Mouse (Mus musculus) cerebellum, adult 2 months (tissue): ENCODE results near the gene Stac. TPM values are rescaled to one million over a fixed set of nuclear protein-coding genes. Genes with fewer than 3 reads are reported as not detected.

ENCODE experiments used
- DNase-seq, 2 experiments: peaks; one replicate each; pipeline ENCODE4 v3.0.0; 2021
- H3K27ac ChIP-seq: fragments of 200-500 bp; 2 replicates; pipeline ENCODE4 v1.5.1; 2012; ENCODE audit warnings: low read length, control low read depth, inconsistent platforms; ENCODE audit not compliant: insufficient read depth
- H3K27me3 ChIP-seq: fragments of 200-500 bp; 2 replicates; pipeline ENCODE4 v1.6.1; 2012; ENCODE audit warnings: inconsistent platforms, mild to moderate bottlenecking, low read length, moderate library complexity; ENCODE audit not compliant: control insufficient read depth, insufficient read depth
- H3K4me1 ChIP-seq: fragments of 200-500 bp; 2 replicates; pipeline ENCODE4 v1.6.1; 2011; ENCODE audit warnings: low read length; ENCODE audit not compliant: control insufficient read depth, insufficient read depth
- H3K4me3 ChIP-seq: fragments of 200-500 bp; replicated peaks from 2 replicates; pipeline ENCODE3; 2011; ENCODE audit warnings: mild to moderate bottlenecking, low read depth, low read length, control low read depth; ENCODE audit not compliant: insufficient read depth
- CTCF ChIP-seq: fragments of 200-500 bp; IDR thresholded peaks from 2 replicates; pipeline ENCODE4 v1.5.1; 2011; ENCODE audit warnings: low read depth, mild to moderate bottlenecking, control low read depth, low read length, moderate library complexity, borderline replicate concordance; ENCODE audit not compliant: insufficient read depth
- POLR2A ChIP-seq: fragments of 200-500 bp; IDR thresholded peaks from 2 replicates; pipeline ENCODE4 v1.6.1; 2011; ENCODE audit warnings: low read length, control low read depth, borderline replicate concordance; ENCODE audit not compliant: insufficient read depth
- WGBS: fragments of 180-500 bp; shearing (Covaris S2); methylation state at CpG from one replicate; pipeline ENCODE4 v1.1.7; 2018; 5-methylcytosine and 5-hydroxymethylcytosine counted together
- polyA plus RNA-seq: library from polyadenylated mRNA; depleted of rRNA; stranded (reverse); fragments of >200 nt; gene quantifications from 2 replicates; pipeline ENCODE4 v1.2.3, GENCODE M21; 2012

Gene Stac
- polyA plus RNA-seq, 1 experiment: 9.8 TPM

DNA sequence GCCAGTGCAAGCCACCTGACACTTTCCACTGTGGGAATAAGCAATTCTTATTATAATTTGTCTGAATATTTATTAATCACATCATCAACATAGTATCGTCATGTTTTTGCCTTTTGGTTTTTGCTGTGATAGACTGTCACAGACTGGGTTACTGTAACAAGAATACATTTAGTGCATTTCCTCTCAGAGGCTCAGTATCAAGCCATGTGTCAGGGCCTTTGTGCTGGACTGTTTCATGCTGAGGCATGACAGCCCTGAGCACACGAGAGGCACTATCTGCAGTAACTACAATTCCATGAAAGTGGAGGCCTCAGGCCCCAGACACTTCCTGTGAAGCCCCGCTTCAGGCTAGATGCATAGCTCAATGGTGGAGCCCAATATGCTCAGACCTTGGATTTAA is 133.4 kb downstream of the Stac start:
- no peak overlapping the region for H3K4me3 ChIP-seq
- H3K4me1 ChIP-seq: no peaks in the 10 kb centered on the region
- TF ChIP-seq POLR2A (no peak), CTCF (no peak)
- no peak overlapping the region for H3K27ac ChIP-seq
- WGBS: 75% methylated on average over 3 of the region's 3 CpGs
- no peaks in the 10 kb centered on the region for H3K27me3 ChIP-seq
- DNase-seq: no peak

DNA sequence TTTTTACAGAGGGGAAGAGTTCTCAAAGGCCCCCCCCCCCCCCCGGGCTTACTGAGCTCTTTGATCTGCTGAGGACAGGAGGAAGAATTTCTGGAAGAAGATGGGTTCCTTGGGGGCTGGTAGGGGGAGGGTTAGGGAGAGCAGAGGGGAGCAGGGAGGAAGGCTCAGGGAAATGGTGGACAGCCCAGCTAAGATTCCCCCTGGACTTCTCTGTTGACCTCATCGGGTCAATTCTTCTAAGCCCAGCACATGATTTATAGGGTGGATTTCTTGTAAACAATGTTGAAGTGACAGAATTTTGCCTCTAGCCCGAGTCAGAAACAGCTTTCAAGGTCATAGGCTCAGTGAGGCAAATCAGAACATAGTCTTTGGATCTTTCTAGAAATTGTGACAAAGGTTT is 137.3 kb downstream of the Stac start:
- Histone ChIP-seq H3K4me1 (no peaks in the 10 kb centered on the region; the same call in 1 of the 2 replicates), H3K27me3 (no peaks in the 10 kb centered on the region), H3K4me3 (no peak overlapping the region), H3K27ac (no peak overlapping the region)
- no peak for DNase-seq
- WGBS: 75% methylated on average over 3 of the region's 3 CpGs
- TF ChIP-seq CTCF: no peak
- no peak for TF ChIP-seq POLR2A

DNA sequence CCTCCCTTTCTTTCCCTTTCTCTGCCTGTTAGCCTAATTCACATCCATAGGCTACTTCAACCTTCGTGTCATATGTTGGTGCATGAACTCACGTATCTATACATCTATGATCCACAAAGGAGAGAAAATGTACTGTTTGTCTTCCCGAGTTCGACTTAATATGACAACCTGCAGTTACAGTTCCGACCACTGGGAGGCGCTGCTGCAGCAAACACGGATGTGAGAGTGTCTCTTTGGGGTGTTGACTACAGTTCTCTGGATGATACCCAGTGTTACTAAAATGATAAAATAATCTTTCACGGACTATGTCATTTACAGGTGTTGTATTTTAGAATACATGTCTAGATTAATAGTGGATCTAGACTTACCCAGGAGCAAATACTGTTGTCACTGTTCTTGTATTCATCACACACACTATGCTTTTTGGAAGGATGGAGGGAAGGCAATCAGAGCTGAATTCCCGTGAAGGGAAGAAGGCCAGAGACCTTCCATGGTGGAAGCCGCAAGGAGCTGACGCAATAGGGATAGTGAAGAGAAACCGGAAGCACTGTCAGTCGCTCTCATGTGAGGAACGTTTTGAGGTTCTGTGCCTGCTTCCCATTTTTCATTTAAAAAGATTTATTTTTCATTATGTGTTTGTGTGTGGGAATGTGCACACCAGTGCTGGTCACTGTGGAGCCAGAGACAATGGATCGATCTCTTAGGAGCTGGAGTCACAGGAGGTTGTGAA is 138.5 kb downstream of the Stac start:
- no peaks in the 10 kb centered on the region for H3K27me3 ChIP-seq
- no peaks in the 10 kb centered on the region; the same call in 1 of the 2 replicates for H3K4me1 ChIP-seq
- no peak overlapping the region for H3K4me3 ChIP-seq
- peak; percentile 64 for TF ChIP-seq CTCF
- TF ChIP-seq POLR2A: no peak
- H3K27ac ChIP-seq: no peak overlapping the region
- 69% methylated on average over 15 of the region's 15 CpGs for WGBS
- no peak for DNase-seq

- no peak for DNase-seq
- WGBS: 88% methylated on average over 8 of the region's 8 CpGs
- no peak overlapping the region for H3K27ac ChIP-seq
- no peaks in the 10 kb centered on the region for H3K27me3 ChIP-seq
- H3K4me1 ChIP-seq: no peaks in the 10 kb centered on the region; the same call in 1 of the 2 replicates
- TF ChIP-seq POLR2A (no peak), CTCF (no peak)
- H3K4me3 ChIP-seq: no peak overlapping the region
These were observed 139.2 kb downstream of the Stac start for GRCm38 (mm10) chr9:111550963-111551321.

DNA sequence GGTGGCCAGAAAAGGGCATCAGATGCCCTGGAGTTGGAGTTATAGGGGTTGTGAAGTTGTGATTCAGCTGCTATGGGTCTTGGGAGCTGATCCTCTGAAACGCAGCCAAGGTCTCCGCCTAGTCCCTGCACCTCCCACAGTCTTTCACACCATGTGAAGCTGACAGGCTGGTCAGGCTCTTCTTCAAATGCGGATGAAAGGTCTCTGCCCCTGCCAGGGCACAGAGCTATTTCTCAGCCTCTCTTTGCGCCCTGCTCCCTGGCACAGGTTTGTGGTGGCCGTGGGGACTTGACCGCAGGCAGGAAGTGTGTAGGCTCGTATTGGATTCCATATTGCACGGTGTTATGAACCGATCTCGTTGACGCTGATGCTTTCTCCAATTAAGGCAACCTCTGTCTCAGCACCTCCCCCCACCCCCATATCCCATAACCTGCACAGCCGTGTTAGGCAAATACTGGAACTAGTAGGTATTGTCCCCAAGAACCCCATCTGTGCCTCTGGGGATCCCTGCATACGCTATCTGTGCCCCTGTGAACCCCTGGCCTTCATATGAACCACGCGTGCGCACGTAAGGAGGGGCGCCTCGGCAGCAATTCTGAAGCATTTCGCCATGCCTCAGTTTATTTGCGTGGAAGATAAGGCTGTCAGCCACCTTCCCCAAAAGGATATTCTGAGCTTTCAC is 139.7 kb downstream of the Stac start:
- H3K27ac ChIP-seq: no peak overlapping the region
- no peak for TF ChIP-seq POLR2A
- no peak for TF ChIP-seq CTCF
- DNase-seq: no peak
- H3K4me1 ChIP-seq: no peaks in the 10 kb centered on the region; the same call in 1 of the 2 replicates
- H3K27me3 ChIP-seq: no peaks in the 10 kb centered on the region
- H3K4me3 ChIP-seq: no peak overlapping the region
- 55% methylated on average over 21 of the region's 21 CpGs for WGBS

- DNase-seq: no peak
- H3K27ac ChIP-seq: no peak overlapping the region
- no peak overlapping the region for H3K4me3 ChIP-seq
- H3K4me1 ChIP-seq: no peaks in the 10 kb centered on the region
- H3K27me3 ChIP-seq: no peaks in the 10 kb centered on the region
- TF ChIP-seq CTCF: no peak
- TF ChIP-seq POLR2A: no peak
- 36% methylated on average over 6 of the region's 6 CpGs for WGBS
These were observed 147.5 kb downstream of the Stac start for GRCm38 (mm10) chr9:111542663-111543062.

DNA sequence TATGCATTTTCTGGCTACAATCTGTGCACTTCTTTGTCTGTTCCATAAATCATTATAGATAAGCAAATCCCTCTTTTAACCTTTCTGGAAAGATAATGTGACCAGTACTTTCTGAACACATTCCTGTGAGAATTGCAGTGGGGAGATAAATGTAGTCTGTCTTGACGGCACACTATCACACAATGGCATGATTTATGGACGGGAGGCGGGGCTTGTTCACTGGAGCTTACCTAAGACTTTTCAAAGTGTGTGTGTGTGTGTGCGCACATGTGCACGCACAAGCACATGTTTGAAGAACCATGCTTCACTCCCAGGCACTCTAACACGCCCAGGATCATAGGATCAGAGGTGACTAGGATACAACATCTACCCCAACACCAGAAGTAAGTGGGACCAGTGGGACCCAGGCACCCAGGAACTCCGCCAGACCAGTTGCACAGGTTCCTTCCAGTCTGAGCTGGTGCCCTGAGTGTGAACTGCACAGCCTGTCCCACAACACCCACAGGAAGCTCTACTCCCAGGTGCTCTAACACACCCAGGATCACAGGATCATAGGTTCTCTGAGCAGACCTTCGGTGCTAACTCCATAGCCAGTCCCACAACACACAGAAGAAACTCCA is 154.6 kb downstream of the Stac start:
- WGBS: 91% methylated on average over 8 of the region's 8 CpGs
- Histone ChIP-seq H3K4me1 (no peaks in the 10 kb centered on the region), H3K27ac (no peak overlapping the region), H3K4me3 (no peak overlapping the region), H3K27me3 (no peaks in the 10 kb centered on the region)
- no peak for DNase-seq
- TF ChIP-seq CTCF (no peak), POLR2A (no peak)

- no peak overlapping the region for H3K27ac ChIP-seq
- WGBS: 65% methylated on average over 7 of the region's 7 CpGs
- no peak for DNase-seq
- no peak overlapping the region for H3K4me3 ChIP-seq
- H3K4me1 ChIP-seq: no peaks in the 10 kb centered on the region
- H3K27me3 ChIP-seq: no peaks in the 10 kb centered on the region
- TF ChIP-seq CTCF: no peak
- TF ChIP-seq POLR2A: no peak
These were observed 155.3 kb downstream of the Stac start for GRCm38 (mm10) chr9:111534744-111535423.
